Mouse (Mus musculus) stomach, postnatal 0 days (tissue): ENCODE data around the gene Pou3f1.
A peak's percentile ranks its signal among the peaks of the same experiment; 100 is the strongest.

Experiments used
- CTCF ChIP-seq: IDR thresholded peaks from 2 replicates; pipeline ENCODE4 v1.5.1; 2016; ENCODE audit warnings: antibody characterized with exemption, low read depth, mild to moderate bottlenecking, moderate library complexity
- EP300 ChIP-seq: optimal IDR thresholded peaks from 2 replicates; pipeline ENCODE3; 2016; ENCODE audit warnings: antibody characterized with exemption

DNA sequence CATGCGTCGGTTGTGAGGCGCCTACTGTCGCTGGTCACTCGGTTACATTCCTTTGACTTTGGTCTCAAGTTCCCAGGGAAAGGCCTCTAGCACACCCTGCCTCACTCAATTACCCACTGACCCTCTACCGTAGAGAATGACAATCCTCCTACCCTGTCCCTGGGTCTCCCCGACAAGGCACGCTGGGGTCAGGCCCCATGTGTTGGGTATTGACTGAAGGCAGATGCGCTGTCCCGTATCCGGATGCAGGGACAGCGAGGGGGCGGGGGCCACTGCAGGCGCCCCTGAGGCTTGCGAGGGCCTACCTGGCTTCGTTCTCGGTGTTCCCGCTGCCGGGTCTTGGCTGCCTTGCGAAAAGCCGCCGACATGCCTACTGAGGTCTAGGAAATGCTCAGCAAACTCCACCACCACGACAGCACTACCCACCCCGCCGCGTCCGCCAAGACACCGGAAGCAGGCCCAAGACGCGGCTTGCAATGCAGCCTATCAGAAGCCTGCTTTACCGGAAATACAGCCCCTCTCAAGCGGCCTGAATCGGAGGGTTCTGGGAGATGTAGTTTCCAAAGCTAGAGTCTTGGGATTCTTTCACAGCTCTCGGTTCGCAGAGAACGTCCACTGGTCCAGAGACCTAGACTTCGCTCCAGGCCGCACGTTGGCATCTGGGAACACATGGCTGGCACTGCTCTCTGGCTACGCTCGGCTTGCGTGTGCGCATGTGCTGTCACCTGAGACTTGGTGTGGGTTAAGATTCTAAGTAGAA lies 36.7 kb downstream of the Pou3f1 start, which contains the start of gene Utp11:
- TF ChIP-seq CTCF (no peak), EP300 (peak; percentile 5)
